Mouse (Mus musculus) liver, embryonic 12.5 days (tissue): ENCODE data around the gene Fyco1. TPM values are rescaled to one million over a fixed set of nuclear protein-coding genes. Genes with fewer than 3 reads are reported as not detected.
A peak's percentile ranks its signal among the peaks of the same experiment; 100 is the strongest.

Source experiments
- ATAC-seq: fragments of 200-750 bp; cut with Nextera tagmentation; 2 replicates; pipeline ENCODE4 v1.8.0; 2017; ENCODE audit warnings: moderate number of reproducible peaks, mild to moderate bottlenecking, moderate library complexity
- H3K27ac ChIP-seq: fragments of 300-500 bp; sonication (generic); 2 replicates; pipeline ENCODE4 v1.5.1; 2016; ENCODE audit warnings: mild to moderate bottlenecking
- H3K27me3 ChIP-seq: fragments of 300-500 bp; sonication (generic); replicated peaks from 2 replicates; pipeline ENCODE4 v1.6.1; 2016; ENCODE audit warnings: mild to moderate bottlenecking, moderate library complexity
- H3K36me3 ChIP-seq: fragments of 300-500 bp; sonication (generic); 2 replicates; pipeline ENCODE4 v1.6.1; 2016; ENCODE audit warnings: mild to moderate bottlenecking, moderate library complexity
- H3K4me1 ChIP-seq: fragments of 300-500 bp; sonication (generic); 2 replicates; pipeline ENCODE4 v1.6.1; 2016
- H3K4me2 ChIP-seq: fragments of 300-500 bp; sonication (generic); 2 replicates; pipeline ENCODE4 v1.6.1; 2016; ENCODE audit warnings: mild to moderate bottlenecking, moderate library complexity
- H3K4me3 ChIP-seq: fragments of 300-500 bp; sonication (generic); 2 replicates; pipeline ENCODE4 v1.5.1; 2016; ENCODE audit warnings: mild to moderate bottlenecking, moderate library complexity
- H3K9ac ChIP-seq: fragments of 300-500 bp; sonication (generic); 2 replicates; pipeline ENCODE4 v1.6.1; 2016; ENCODE audit warnings: mild to moderate bottlenecking, moderate library complexity
- H3K9me3 ChIP-seq: fragments of 300-500 bp; sonication (generic); replicated peaks from 2 replicates; pipeline ENCODE4 v1.6.1; 2016; ENCODE audit warnings: mild to moderate bottlenecking, moderate library complexity
- WGBS: fragments of 180-500 bp; shearing (Covaris S2); methylation state at CpG from one replicate; pipeline ENCODE4 v1.1.7; 2016; ENCODE audit not compliant: insufficient replicate concordance; 5-methylcytosine and 5-hydroxymethylcytosine counted together
- polyA plus RNA-seq: library from polyadenylated mRNA; unstranded; fragments of >200 nt; fragmentation: Nextera tagmentation; extraction: Ambion mirVana; gene quantifications from 2 replicates; pipeline ENCODE4 v1.2.1, GENCODE M21; 2016

The Fyco1 gene
- polyA plus RNA-seq = 5.4 and 5.6 TPM in 2 replicates

DNA sequence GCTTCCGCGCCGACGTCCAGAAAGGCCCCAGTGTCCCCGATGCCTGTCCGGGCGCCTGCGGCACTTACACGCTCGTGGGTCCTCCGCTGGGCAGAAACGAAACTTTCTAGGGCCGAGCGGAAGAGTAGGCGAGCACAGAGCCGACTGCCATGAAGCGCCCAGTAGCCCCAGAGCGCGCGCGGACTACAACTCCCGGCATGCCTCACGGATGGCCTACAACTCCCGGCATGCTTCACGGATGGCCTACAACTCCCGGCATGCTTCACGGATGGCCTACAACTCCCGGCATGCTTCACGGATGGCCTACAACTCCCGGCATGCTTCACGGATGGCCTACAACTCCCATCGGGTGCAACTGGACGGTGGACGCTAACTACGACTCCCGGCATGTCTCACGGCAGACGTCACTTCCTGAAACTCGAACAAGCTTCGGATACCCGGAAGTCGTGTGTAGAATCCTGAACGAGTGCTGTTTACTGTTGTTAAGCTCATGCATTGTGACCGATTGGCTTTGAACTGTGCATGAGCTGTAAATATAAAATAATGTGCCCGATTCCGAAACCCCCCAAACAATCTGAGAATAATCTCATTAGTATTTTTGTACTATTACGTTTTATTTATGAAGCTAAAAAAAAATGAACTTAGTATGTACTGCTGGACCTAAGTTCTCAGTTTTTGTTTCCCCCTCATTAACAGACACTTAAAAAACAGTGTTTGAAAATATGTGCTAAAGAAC, at the start of gene Fyco1:
Fyco1 (minus strand) TSS at position 187 of the 736 bp plus-strand sequence.
- Histone ChIP-seq H3K27ac (peak within 1 kb of the TSS; percentile 92), H3K36me3 (no peaks in the 10 kb centered on the region), H3K27me3 (0 out of 2 replicates have a peak, but pooled peaks cover 6% of the 10 kb centered on the region), H3K9ac (peak within 1 kb of the TSS; percentile 93), H3K4me2 (peak within 1 kb of the TSS; percentile 87), H3K4me3 (peak within 1 kb of the TSS; percentile 90), H3K9me3 (no peaks in the 10 kb centered on the region), H3K4me1 (peaks cover 38% of the 10 kb centered on the region)
- WGBS = under 1% methylated on average over 47 of the region's 47 CpGs
- ATAC-seq = peak; percentile 96

DNA sequence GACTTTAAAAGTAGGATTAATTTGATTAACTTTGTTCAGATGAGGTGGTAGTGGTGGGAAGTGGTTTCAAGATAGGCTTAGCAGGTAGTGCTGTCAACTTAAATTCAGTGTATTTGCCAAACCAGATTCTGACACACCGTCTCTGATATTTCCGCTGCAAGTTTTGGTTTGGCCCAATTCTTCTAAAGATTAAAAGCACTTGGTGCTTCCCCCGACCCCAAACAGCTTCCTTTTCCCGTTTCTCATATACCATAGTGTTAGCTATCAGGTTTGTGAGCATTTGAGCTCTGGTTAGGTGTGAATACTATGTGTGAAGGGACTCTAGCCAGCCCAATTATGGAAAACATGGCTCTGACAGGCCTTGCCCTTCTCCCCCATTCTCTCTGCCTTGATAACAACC, 20.4 kb upstream of the Fyco1 start:
- no peak overlapping the region for H3K4me2 ChIP-seq
- H3K4me1 ChIP-seq = no peaks in the 10 kb centered on the region
- H3K27me3 ChIP-seq = no peaks in the 10 kb centered on the region
- H3K36me3 ChIP-seq = no peaks in the 10 kb centered on the region
- H3K9me3 ChIP-seq = no peaks in the 10 kb centered on the region
- no peak overlapping the region for H3K27ac ChIP-seq
- no peak overlapping the region for H3K4me3 ChIP-seq
- no peak overlapping the region for H3K9ac ChIP-seq
- 50% methylated on average over 4 of the region's 4 CpGs for WGBS
- ATAC-seq = no peak

DNA sequence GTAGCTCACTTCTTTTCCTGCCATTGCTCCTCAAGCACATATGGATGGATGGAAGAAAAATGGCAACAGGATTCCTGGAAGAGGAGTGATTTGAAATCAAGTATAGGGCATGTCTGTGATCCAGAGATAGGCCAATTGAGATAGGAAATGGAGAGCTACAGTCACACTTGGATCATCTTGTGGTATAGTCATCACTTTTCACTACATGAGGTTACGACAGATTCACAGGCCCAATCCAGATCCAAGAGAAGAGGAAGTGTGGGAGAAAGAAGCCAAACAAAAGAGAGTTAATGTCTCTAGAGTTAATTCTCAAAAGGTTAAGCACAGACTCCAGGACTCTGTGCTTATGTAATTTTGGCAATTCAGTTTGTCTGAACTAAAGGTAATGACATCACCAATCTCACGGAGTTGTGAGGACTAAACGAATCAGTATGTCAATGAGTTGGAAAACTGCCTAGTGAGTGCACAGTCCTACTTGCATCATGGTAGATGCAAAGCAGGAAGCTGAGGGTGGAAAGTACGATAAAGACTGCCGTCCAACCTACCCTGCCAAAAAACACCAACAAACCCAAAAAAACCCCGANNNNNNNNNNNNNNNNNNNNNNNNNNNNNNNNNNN, 17.6 kb upstream of the Fyco1 start:
- H3K4me3 ChIP-seq = no peak overlapping the region
- H3K9ac ChIP-seq = no peak overlapping the region
- ATAC-seq = no peak

DNA sequence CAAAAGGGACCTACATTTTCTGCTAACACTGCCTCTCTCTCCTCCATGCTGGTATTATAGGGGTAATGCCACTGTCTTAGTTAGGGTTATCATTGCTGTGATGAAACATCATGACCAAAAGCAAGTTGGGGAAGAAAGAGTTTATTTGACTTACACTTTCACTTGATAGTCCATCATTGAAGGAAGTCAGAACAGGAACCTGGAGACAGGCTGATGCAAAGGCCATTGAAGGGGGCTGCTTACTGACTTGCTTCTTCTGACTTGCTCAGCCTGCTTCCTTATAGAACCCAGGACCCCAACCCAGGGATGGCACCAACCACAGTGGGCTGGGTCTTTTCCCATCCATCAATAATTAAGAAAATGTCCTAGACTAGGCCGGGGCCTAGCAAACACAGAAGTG, 11.9 kb upstream of the Fyco1 start:
- no peak for ATAC-seq
- no peaks in the 10 kb centered on the region for H3K36me3 ChIP-seq
- 86% methylated on average over 1 of the region's 1 CpGs for WGBS
- no peaks in the 10 kb centered on the region for H3K9me3 ChIP-seq
- H3K9ac ChIP-seq = no peak overlapping the region
- no peak overlapping the region for H3K4me3 ChIP-seq
- H3K4me2 ChIP-seq = no peak overlapping the region
- no peaks in the 10 kb centered on the region for H3K4me1 ChIP-seq
- H3K27ac ChIP-seq = no peak overlapping the region
- no peaks in the 10 kb centered on the region for H3K27me3 ChIP-seq

More for the DNA sequence above, 17.6 kb upstream of the Fyco1 start:
- no peaks in the 10 kb centered on the region for H3K27me3 ChIP-seq
- no peaks in the 10 kb centered on the region for H3K9me3 ChIP-seq
- no peak overlapping the region for H3K27ac ChIP-seq
- 32% methylated on average over 6 of the region's 6 CpGs for WGBS
- no peak overlapping the region for H3K4me2 ChIP-seq
- no peaks in the 10 kb centered on the region for H3K36me3 ChIP-seq
- no peaks in the 10 kb centered on the region for H3K4me1 ChIP-seq

DNA sequence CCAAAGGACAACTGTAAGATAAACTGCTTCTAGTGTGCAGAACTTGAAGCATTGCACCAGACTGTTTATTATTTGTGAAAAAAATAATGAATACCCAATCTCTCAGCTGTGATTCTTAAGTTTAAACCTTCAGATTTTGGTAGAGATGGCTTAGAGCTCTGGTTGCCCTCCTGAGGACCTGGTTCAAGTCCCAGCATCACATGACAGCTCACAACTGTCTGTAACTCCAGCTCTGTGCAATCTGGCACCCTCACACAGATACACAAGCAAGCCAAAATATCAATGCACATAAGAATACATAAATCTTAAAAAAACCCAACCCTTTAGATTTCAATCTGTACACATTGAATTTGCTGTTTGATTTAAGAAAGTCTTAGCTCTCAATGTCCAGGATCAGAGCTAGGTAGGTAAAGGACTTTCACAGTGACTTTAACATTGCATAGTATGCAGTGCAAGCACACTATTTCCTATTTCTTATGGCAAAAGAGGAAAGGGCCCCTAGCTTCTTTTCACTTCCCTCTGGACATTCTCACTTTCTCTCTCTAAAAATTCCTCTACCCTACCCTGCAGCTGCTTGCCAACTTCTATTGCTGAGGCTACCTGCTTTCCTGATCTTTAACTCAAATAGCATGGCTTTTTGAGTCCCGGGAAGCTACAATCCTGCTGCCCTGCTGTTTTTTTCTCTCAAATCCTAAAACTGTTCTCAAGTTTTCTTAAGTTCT, 11.4 kb upstream of the Fyco1 start:
- Histone ChIP-seq H3K4me2 (no peak overlapping the region), H3K36me3 (no peaks in the 10 kb centered on the region), H3K4me3 (no peak overlapping the region), H3K9me3 (no peaks in the 10 kb centered on the region), H3K27ac (no peak overlapping the region), H3K27me3 (no peaks in the 10 kb centered on the region), H3K4me1 (no peaks in the 10 kb centered on the region), H3K9ac (no peak overlapping the region)
- ATAC-seq = no peak
- WGBS = 50% methylated on average over 1 of the region's 1 CpGs

DNA sequence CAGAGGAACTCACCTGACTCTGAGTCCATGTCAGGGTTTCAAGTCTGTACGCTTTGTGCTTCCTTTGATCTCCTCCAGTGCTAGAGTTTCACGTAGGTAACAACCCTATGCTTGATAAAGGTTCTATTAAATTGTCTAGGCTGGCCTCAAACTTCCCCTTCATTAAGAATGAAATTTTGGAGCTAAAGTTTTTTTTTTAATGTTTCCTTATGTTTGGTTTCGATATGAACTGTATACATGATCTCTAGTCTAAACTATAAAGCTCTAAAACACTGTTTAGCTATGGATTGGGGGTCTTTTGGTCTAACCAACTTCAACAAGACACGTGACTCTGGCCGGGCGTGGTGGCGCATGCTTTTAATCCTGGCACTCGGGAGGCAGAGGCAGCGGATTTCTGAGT, 10.2 kb upstream of the Fyco1 start, which contains the start of gene Xcr1:
Xcr1 (minus strand) TSS at position 101 of the 400 bp plus-strand sequence.
- no peak for ATAC-seq
- WGBS = 75% methylated on average over 9 of the region's 9 CpGs
- H3K27me3 ChIP-seq = no peaks in the 10 kb centered on the region

DNA sequence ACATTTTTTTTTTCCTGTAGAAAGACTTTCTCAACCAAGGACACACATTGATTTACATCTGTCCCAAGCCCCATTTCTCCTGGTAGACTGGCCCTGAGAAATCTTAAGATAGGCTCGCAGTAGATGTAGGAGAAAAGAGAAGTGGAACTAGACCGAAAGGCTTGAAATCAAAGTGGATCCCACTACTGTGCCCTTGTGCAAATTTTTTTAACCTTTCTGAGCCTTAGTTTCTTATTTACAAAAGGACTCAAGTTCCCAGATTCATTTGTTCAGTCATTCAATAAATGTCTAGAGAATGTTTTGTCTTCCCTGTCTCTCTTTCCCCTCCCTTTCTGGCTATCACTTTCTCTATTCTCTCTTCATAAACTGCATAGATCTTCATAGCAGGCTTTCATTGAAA, 5.1 kb upstream of the Fyco1 start:
- Histone ChIP-seq H3K4me1 (peaks cover 3% of the 10 kb centered on the region; the same call in 1 of the 2 replicates), H3K27me3 (0 out of 2 replicates have a peak, but pooled peaks cover 6% of the 10 kb centered on the region), H3K4me3 (no peak overlapping the region), H3K27ac (no peak overlapping the region), H3K4me2 (no peak overlapping the region), H3K9me3 (no peaks in the 10 kb centered on the region), H3K9ac (no peak overlapping the region), H3K36me3 (no peaks in the 10 kb centered on the region)
- no peak for ATAC-seq
- WGBS = 61% methylated on average over 2 of the region's 2 CpGs

More for the DNA sequence above, 10.2 kb upstream of the Fyco1 start, which contains the start of gene Xcr1:
- H3K4me2 ChIP-seq = no peak within 1 kb of the TSS
- H3K9me3 ChIP-seq = no peaks in the 10 kb centered on the region
- H3K36me3 ChIP-seq = no peaks in the 10 kb centered on the region
- no peaks in the 10 kb centered on the region for H3K4me1 ChIP-seq
- no peak within 1 kb of the TSS for H3K9ac ChIP-seq
- no peak within 1 kb of the TSS for H3K27ac ChIP-seq
- no peak within 1 kb of the TSS for H3K4me3 ChIP-seq

DNA sequence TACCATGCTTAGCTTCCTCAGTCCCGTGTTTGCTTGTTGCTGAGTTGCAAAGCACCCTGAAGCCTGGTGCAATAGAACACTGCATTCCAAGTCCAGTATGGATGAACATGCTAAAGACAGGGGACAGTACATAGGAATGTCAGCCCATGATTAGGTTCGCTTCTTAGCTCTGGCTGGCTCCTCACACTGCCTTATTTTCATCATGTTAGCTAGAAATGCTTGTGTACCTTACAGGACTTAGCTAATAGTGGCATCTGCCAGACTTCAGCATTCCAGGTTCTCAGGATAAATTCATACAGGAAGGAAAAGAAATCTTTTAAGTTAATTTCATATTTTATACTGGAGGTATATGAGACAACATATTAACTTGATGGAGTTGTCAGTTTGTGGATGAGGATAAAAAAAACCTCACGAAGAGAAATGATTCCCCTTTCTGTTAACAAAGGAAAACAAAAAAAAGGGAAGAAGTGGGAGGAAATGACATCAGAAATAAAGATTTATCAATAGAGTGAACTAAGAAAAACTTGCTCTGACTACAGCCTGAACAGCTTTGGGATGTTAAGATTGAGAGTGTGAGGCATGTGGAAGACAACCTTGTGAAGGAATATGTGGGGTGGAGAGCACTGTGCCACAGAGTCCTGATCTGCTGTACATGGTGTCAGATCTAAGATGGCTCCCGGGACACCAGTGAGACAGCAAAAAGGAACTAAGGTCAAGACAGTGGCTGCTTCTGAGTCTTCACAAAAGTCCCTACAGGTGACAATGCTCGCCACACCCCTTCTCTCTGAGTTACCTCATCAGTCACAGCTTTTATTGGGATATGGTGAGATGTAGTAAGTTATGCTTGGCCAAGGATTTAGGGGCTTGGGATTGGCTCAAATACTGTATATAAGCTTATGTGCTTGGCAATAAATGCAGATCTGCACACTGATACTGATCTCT, 1.0 kb upstream of the Fyco1 start:
- Histone ChIP-seq H3K27me3 (0 out of 2 replicates have a peak, but pooled peaks cover 6% of the 10 kb centered on the region), H3K9ac (peak overlapping the region; percentile 37; the same call in 1 of the 2 replicates), H3K36me3 (no peaks in the 10 kb centered on the region), H3K4me1 (peaks cover 33% of the 10 kb centered on the region), H3K27ac (peak overlapping the region; percentile 55), H3K4me3 (peak overlapping the region; percentile 90), H3K9me3 (no peaks in the 10 kb centered on the region), H3K4me2 (peak overlapping the region; percentile 66)
- WGBS = 49% methylated on average over 5 of the region's 5 CpGs
- no peak for ATAC-seq

DNA sequence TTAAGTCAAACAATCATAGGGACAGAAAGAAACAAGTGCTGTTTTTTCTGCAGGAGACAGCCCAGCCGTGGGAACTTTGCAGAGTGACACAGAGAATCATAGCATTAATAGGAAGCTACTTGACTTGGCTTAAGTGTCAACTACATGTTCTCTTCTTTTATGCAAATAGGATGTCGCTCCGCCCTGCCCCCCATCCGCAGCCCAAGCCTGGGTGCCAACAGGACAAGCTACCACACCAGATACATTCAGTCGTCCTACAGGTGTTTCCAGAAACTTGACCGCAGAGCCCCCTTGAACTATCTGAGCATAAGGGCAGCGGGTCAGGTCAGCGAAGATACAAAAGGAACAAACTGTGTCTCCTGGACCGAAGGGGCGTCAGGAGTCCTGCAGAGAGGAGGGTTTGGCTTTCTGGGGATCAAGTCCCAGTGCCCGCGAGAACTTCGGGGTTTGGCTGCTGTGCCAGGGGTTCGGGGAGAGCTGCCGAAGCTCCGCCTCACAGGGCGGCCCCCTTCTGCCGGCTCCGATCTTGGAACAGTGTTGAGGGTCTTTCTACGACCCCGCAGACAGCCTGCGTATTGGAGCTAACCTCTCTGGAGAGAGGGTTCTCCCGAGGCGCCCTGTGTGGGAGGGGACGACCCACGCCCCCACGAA, 512 bp downstream of the Fyco1 start:
- peak; percentile 65 for ATAC-seq
- peak overlapping the region; percentile 93 for H3K9ac ChIP-seq
- H3K36me3 ChIP-seq = no peaks in the 10 kb centered on the region
- H3K4me1 ChIP-seq = peaks cover 45% of the 10 kb centered on the region
- peak overlapping the region; percentile 92 for H3K27ac ChIP-seq
- peak overlapping the region; percentile 90 for H3K4me3 ChIP-seq
- no peaks in the 10 kb centered on the region for H3K9me3 ChIP-seq
- H3K4me2 ChIP-seq = peak overlapping the region; percentile 87
- under 1% methylated on average over 27 of the region's 27 CpGs for WGBS
- H3K27me3 ChIP-seq = 0 out of 2 replicates have a peak, but pooled peaks cover 6% of the 10 kb centered on the region

DNA sequence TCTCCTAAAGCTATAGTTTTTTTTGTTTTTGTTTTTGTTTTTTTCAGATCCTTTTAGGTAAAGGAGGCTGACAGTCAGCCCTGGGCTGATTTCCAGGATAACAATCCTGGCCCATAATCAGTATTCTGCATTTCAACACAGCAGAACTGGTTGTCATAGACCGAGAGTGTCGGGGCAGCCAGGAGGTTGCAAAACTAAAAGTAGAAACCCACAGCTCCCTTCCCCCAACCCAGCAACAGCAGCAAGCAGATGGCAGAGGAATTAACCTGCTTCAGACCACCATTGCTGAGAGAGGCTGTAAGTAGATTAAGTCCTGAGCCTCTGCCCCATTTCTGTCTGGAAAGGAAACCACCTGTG, 1.0 kb downstream of the Fyco1 start:
- H3K36me3 ChIP-seq = no peaks in the 10 kb centered on the region
- H3K27me3 ChIP-seq = 0 out of 2 replicates have a peak, but pooled peaks cover 4% of the 10 kb centered on the region
- H3K9ac ChIP-seq = peak overlapping the region; percentile 93
- H3K4me1 ChIP-seq = peaks cover 50% of the 10 kb centered on the region
- H3K9me3 ChIP-seq = no peaks in the 10 kb centered on the region
- H3K4me3 ChIP-seq = peak overlapping the region; percentile 90
- 4% methylated on average over 2 of the region's 2 CpGs for WGBS
- H3K27ac ChIP-seq = peak overlapping the region; percentile 92
- H3K4me2 ChIP-seq = peak overlapping the region; percentile 87
- ATAC-seq = no peak
